Mouse (Mus musculus): ENCODE results near the gene Dbnl. TPM values are rescaled to one million over a fixed set of nuclear protein-coding genes. Genes with fewer than 3 reads are reported as not detected.

The Dbnl gene
- total RNA-seq, 1 experiment from 2014 or later, result 184 TPM

GRCm38 (mm10) chr11:5827931-5828330 lies 39.6 kb downstream of the Dbnl start:
- ATAC-seq (replicated peaks; ENCODE audit: insufficient number of reproducible peaks, low FRiP score, low TSS enrichment, poor library complexity, severe bottlenecking), result no peak

- ATAC-seq (replicated peaks; ENCODE audit: insufficient number of reproducible peaks, low FRiP score, low TSS enrichment, poor library complexity, severe bottlenecking), result no peak
Measured at GRCm38 (mm10) chr11:5828509-5829191, 40.4 kb downstream of the Dbnl start.

GRCm38 (mm10) chr11:5829327-5829726 lies 41.0 kb downstream of the Dbnl start:
- ATAC-seq (replicated peaks; ENCODE audit: insufficient number of reproducible peaks, low FRiP score, low TSS enrichment, poor library complexity, severe bottlenecking), result no peak

GRCm38 (mm10) chr11:5834506-5834905 lies 46.2 kb downstream of the Dbnl start:
- no peak for ATAC-seq (replicated peaks; ENCODE audit: insufficient number of reproducible peaks, low FRiP score, low TSS enrichment, poor library complexity, severe bottlenecking)

GRCm38 (mm10) chr11:5835057-5835456 lies 46.8 kb downstream of the Dbnl start:
- ATAC-seq (replicated peaks; ENCODE audit: insufficient number of reproducible peaks, low FRiP score, low TSS enrichment, poor library complexity, severe bottlenecking), result no peak

GRCm38 (mm10) chr11:5836126-5836525 lies 47.8 kb downstream of the Dbnl start:
- ATAC-seq (replicated peaks; ENCODE audit: insufficient number of reproducible peaks, low FRiP score, low TSS enrichment, poor library complexity, severe bottlenecking), result no peak

- peak; percentile 80 for ATAC-seq (replicated peaks; ENCODE audit: insufficient number of reproducible peaks, low FRiP score, low TSS enrichment, poor library complexity, severe bottlenecking)
Measured at GRCm38 (mm10) chr11:5837251-5838246, 49.3 kb downstream of the Dbnl start, which contains the start of gene Polm. Gene Polm (minus strand): TSS chr11:5838016.

GRCm38 (mm10) chr11:5840346-5840745 lies 52.1 kb downstream of the Dbnl start:
- no peak for ATAC-seq (replicated peaks; ENCODE audit: insufficient number of reproducible peaks, low FRiP score, low TSS enrichment, poor library complexity, severe bottlenecking)

GRCm38 (mm10) chr11:5841751-5842150 lies 53.5 kb downstream of the Dbnl start:
- ATAC-seq (replicated peaks; ENCODE audit: insufficient number of reproducible peaks, low FRiP score, low TSS enrichment, poor library complexity, severe bottlenecking), result no peak

- ATAC-seq (replicated peaks; ENCODE audit: insufficient number of reproducible peaks, low FRiP score, low TSS enrichment, poor library complexity, severe bottlenecking), result no peak
Measured at GRCm38 (mm10) chr11:5843131-5843530, 54.8 kb downstream of the Dbnl start.

- no peak for ATAC-seq (replicated peaks; ENCODE audit: insufficient number of reproducible peaks, low FRiP score, low TSS enrichment, poor library complexity, severe bottlenecking)
Measured at GRCm38 (mm10) chr11:5846639-5847345, 58.5 kb downstream of the Dbnl start.

- no peak for ATAC-seq (replicated peaks; ENCODE audit: insufficient number of reproducible peaks, low FRiP score, low TSS enrichment, poor library complexity, severe bottlenecking)
Measured at GRCm38 (mm10) chr11:5848741-5849140, 60.5 kb downstream of the Dbnl start.

GRCm38 (mm10) chr11:5849316-5849715 lies 61.0 kb downstream of the Dbnl start:
- ATAC-seq (replicated peaks; ENCODE audit: insufficient number of reproducible peaks, low FRiP score, low TSS enrichment, poor library complexity, severe bottlenecking), result no peak

- ATAC-seq (replicated peaks; ENCODE audit: insufficient number of reproducible peaks, low FRiP score, low TSS enrichment, poor library complexity, severe bottlenecking), result no peak
Measured at GRCm38 (mm10) chr11:5850452-5850851, 62.2 kb downstream of the Dbnl start.

Other genes starting within 250 kb of the Dbnl start
- gene Ccdc117, start 246.3 kb upstream of the Dbnl start, total RNA-seq (2017), result 45.0 to 57.3 TPM (median 46.3 TPM) in 3 replicates
- gene Ankrd36, start 218.8 kb upstream of the Dbnl start, total RNA-seq (2017), result 0.95 to 1.7 TPM in 2 of 3 replicates, not detected in the other
- gene Mrps24, start 72.8 kb upstream of the Dbnl start, total RNA-seq (2017), result 29.1 to 47.5 TPM (median 33.5 TPM) in 3 replicates
- gene Urgcp, start 26.1 kb upstream of the Dbnl start, total RNA-seq (2017), result 7.2 to 13.7 TPM (median 10.5 TPM) in 3 replicates
- gene Pgam2, start 15.2 kb downstream of the Dbnl start, total RNA-seq (2017), result 6.4 TPM in 1 of 3 replicates, not detected in the others
- gene Polm, start 49.5 kb downstream of the Dbnl start, total RNA-seq (2017), result 14.6 to 18.6 TPM (median 17.2 TPM) in 3 replicates
- not detected in 3 replicates for gene Aebp1, start 73.5 kb downstream of the Dbnl start, total RNA-seq (2017)
- gene Pold2, start 89.8 kb downstream of the Dbnl start, total RNA-seq (2017), result 7.0 to 17.2 TPM (median 15.4 TPM) in 3 replicates
- not detected in 3 replicates for gene Myl7, start 110.3 kb downstream of the Dbnl start, total RNA-seq (2017)
- not detected in 3 replicates for gene Gck, start 161.6 kb downstream of the Dbnl start, total RNA-seq (2017)
- 45.7 to 57.4 TPM (median 56.8 TPM) in 3 replicates for gene Ykt6, start 167.2 kb downstream of the Dbnl start, total RNA-seq (2017)